In the genomic region with DNA sequence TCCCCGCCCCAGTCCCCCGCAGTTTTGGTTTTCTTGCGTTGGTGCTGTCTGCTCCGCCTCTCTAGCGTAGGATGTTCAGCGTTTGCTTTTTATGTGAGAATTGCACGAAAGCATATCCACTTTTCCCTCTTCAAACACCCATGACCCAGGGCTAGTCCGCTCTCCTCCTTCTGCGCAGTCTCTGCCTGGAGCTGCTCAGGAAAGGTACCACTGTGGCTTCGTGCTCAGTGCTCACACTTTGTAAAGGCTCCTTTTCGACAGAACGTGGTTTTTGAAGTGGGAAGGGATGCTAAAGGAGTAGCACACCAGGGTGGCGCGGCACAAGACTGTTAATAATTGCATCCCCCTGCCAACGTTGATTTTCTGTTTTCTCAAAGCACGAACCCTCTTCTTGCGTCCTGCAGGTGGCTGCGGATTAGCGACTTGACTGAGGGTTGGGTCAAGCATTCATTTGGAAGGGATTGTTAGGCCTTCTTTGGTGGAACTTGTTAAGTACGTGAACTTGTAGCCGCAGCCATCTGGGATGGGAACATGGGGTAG, we compare ENCODE assay signal across 8 mouse cellular contexts. TPM values are rescaled to one million over a fixed set of nuclear protein-coding genes. Genes with fewer than 3 reads are reported as not detected.
DNase-seq lines count a peak whose midpoint lies in the region; ATAC-seq and TF ChIP-seq lines count a peak whose summit lies in the region.

No protein-coding gene starts in this region.

- TF ChIP-seq CTCF in kidney, postnatal 0 days (IDR thresholded peaks at IDR 0.05; ENCODE audit: low read depth): peak; percentile 13; the same call in 1 of the 2 replicates
- no peak for TF ChIP-seq CTCF in cortical plate, adult 2 months (IDR thresholded peaks at IDR 0.05; ENCODE audit: extremely low read depth, insufficient read depth, low read length)

- no peak for DNase-seq in kidney, postnatal 0 days (ENCODE audit: low spot score)
- DNase-seq in kidney, postnatal 4 days: no peak
- DNase-seq in intestine, embryonic 14.5 days (ENCODE audit: low spot score): no peak
- no peak for DNase-seq in layer of hippocampus, adult 11-12 months (ENCODE audit: low spot score)
- no peak for DNase-seq in kidney, postnatal 14 days
- DNase-seq in ovary, postnatal 36 days (ENCODE audit: low spot score): no peak

- TF ChIP-seq POLR2A in cortical plate, adult 2 months (IDR thresholded peaks at IDR 0.05; ENCODE audit: extremely low read depth, insufficient read depth, low read length): peak; percentile 89

- H3K27ac ChIP-seq in kidney, postnatal 0 days: peak overlapping the region; percentile 98
- H3K27ac ChIP-seq in cortical plate, adult 2 months (ENCODE audit: insufficient read depth, low read length): peak overlapping the region; percentile 33
- peak overlapping the region; percentile 93 for H3K27ac ChIP-seq in intestine, embryonic 14.5 days (ENCODE audit: low read depth)

- H3K4me1 ChIP-seq in kidney, postnatal 0 days (replicated peaks; ENCODE audit: insufficient read depth, low read length): peaks cover 10% of the 10 kb centered on the region; the same call in 1 of the 2 replicates
- H3K4me1 ChIP-seq in cortical plate, adult 2 months (ENCODE audit: control insufficient read depth, insufficient read depth, low read length): no peaks in the 10 kb centered on the region; the same call in 1 of the 2 replicates
- peaks cover 15% of the 10 kb centered on the region for H3K4me1 ChIP-seq in intestine, embryonic 14.5 days (replicated peaks; ENCODE audit: control insufficient read depth, insufficient read depth, low read length)

- no peaks in the 10 kb centered on the region for H3K27me3 ChIP-seq in kidney, postnatal 0 days (ENCODE audit: insufficient read depth, low read length)
- no peaks in the 10 kb centered on the region for H3K27me3 ChIP-seq in intestine, embryonic 14.5 days (replicated peaks; ENCODE audit: control insufficient read depth, insufficient read depth, low read length)

- peak overlapping the region; percentile 74 for H3K4me2 ChIP-seq in kidney, postnatal 0 days (ENCODE audit: low read length)
- peak overlapping the region; percentile 88 for H3K4me2 ChIP-seq in intestine, embryonic 14.5 days (ENCODE audit: low read length)

- under 1% methylated on average over 21 of the region's 21 CpGs for WGBS in kidney, postnatal 0 days
- WGBS in intestine, embryonic 14.5 days: under 1% methylated on average over 21 of the region's 21 CpGs

- H3K36me3 ChIP-seq in kidney, postnatal 0 days (ENCODE audit: insufficient read depth, low read length): peaks cover 4% of the 10 kb centered on the region
- peaks cover 15% of the 10 kb centered on the region for H3K36me3 ChIP-seq in intestine, embryonic 14.5 days (ENCODE audit: control insufficient read depth, insufficient read depth, low read length)

- H3K9me3 ChIP-seq in kidney, postnatal 0 days (replicated peaks; ENCODE audit: low read length): no peaks in the 10 kb centered on the region
- H3K9me3 ChIP-seq in intestine, embryonic 14.5 days (ENCODE audit: control insufficient read depth, low read length): no peaks in the 10 kb centered on the region

- peak overlapping the region; percentile 55 for H3K4me3 ChIP-seq in kidney, postnatal 0 days (replicated peaks; ENCODE audit: low read depth, low read length)
- peak overlapping the region; percentile 48 for H3K4me3 ChIP-seq in cortical plate, adult 2 months (ENCODE audit: insufficient read depth, low read length)
- peak overlapping the region; percentile 62 for H3K4me3 ChIP-seq in intestine, embryonic 14.5 days (ENCODE audit: low read depth, low read length)

- ATAC-seq in kidney, postnatal 0 days (replicated peaks; ENCODE audit: low FRiP score, low read depth): no peak
- no peak; the same call in none of the 2 replicates for ATAC-seq in intestine, embryonic 14.5 days (replicated peaks; ENCODE audit: low FRiP score, low TSS enrichment, low read depth)
- peak; percentile 1; the same call in 1 of the 2 replicates for ATAC-seq in monocyte, adult 5-6 weeks (replicated peaks; ENCODE audit: insufficient number of reproducible peaks, low FRiP score, low TSS enrichment, poor library complexity, severe bottlenecking)

- H3K9ac ChIP-seq in kidney, postnatal 0 days (ENCODE audit: low read depth, low read length): peak overlapping the region; percentile 74
- H3K9ac ChIP-seq in intestine, embryonic 14.5 days (ENCODE audit: low read length): peak overlapping the region; percentile 46

RNA-seq across cellular contexts. Expression of a gene that starts 0.3 kb away (rescaled TPM):
- 103 and 106 TPM in 2 replicates for polyA plus RNA-seq in kidney, postnatal 0 days (2015; fragmentation: Nextera tagmentation; extraction: Ambion mirVana)
- polyA plus RNA-seq in cortical plate, adult 2 months (2012; rRNA removed): 96.3 and 98.7 TPM in 2 replicates
- polyA plus RNA-seq in intestine, embryonic 14.5 days (2014; fragmentation: Nextera tagmentation; extraction: Ambion mirVana): 107 and 117 TPM in 2 replicates
- 69.0 to 89.0 TPM (median 82.7 TPM) in 3 replicates for total RNA-seq in monocyte, adult 5-6 weeks (2017)

RNA-seq across cellular contexts. Expression of a gene that starts 0.7 kb away (rescaled TPM):
- polyA plus RNA-seq in kidney, postnatal 0 days (2015; fragmentation: Nextera tagmentation; extraction: Ambion mirVana): 57.8 and 64.1 TPM in 2 replicates
- polyA plus RNA-seq in cortical plate, adult 2 months (2012; rRNA removed): 22.5 and 22.7 TPM in 2 replicates
- 48.2 and 48.7 TPM in 2 replicates for polyA plus RNA-seq in intestine, embryonic 14.5 days (2014; fragmentation: Nextera tagmentation; extraction: Ambion mirVana)
- 13.0 to 19.4 TPM (median 18.4 TPM) in 3 replicates for total RNA-seq in monocyte, adult 5-6 weeks (2017)

RNA-seq across cellular contexts. Expression of a gene that starts 51.6 kb away (rescaled TPM):
- 23.0 and 24.0 TPM in 2 replicates for polyA plus RNA-seq in kidney, postnatal 0 days (2015; fragmentation: Nextera tagmentation; extraction: Ambion mirVana)
- 35.7 and 38.3 TPM in 2 replicates for polyA plus RNA-seq in cortical plate, adult 2 months (2012; rRNA removed)
- polyA plus RNA-seq in intestine, embryonic 14.5 days (2014; fragmentation: Nextera tagmentation; extraction: Ambion mirVana): 2.0 and 3.0 TPM in 2 replicates
- total RNA-seq in monocyte, adult 5-6 weeks (2017): 29.5 to 34.2 TPM (median 34.2 TPM) in 3 replicates

Comparison
In these comparisons a context has a peak if more than half of its experiments do, and no peak if none do; other contexts are left out.
1. H3K27ac ChIP-seq: peak in every context shown above with its lines; median percentile 98 in kidney, postnatal 0 days; 93 in intestine, embryonic 14.5 days; 33 in cortical plate, adult 2 months.